Mouse (Mus musculus) liver, embryonic 14.5 days (tissue): ENCODE measurements around the gene Cd6.

Source experiments
- CTCF ChIP-seq: IDR thresholded peaks from 2 replicates; pipeline ENCODE4 v1.5.1; 2016; ENCODE audit warnings: antibody characterized with exemption, low read depth, control low read depth
- EP300 ChIP-seq: IDR thresholded peaks from 2 replicates; pipeline ENCODE4 v1.6.1; 2016; ENCODE audit warnings: antibody characterized with exemption, low read depth

GRCm38 (mm10) chr19:10811471-10811870 is 18.4 kb downstream of the Cd6 start:
- TF ChIP-seq CTCF (no peak), EP300 (no peak)
